Mouse (Mus musculus): ENCODE results near the gene Cpn2. TPM values are rescaled to one million over a fixed set of nuclear protein-coding genes. Genes with fewer than 3 reads are reported as not detected.

Gene Cpn2
- total and polyA plus RNA-seq, 3 experiments, result not detected

- TF ChIP-seq ELF1 (IDR thresholded peaks at IDR 0.05; ENCODE audit: low read depth, low read length), result no peak
Measured at GRCm38 (mm10) chr16:30307306-30307705, 40.0 kb upstream of the Cpn2 start (continued).

GRCm38 (mm10) chr16:30306102-30306501, 38.8 kb upstream of the Cpn2 start:
- H3K79me2 ChIP-seq (replicated peaks; ENCODE audit: control insufficient read depth, extremely low read depth, insufficient read depth, poor library complexity, severe bottlenecking), result no peaks in the 10 kb centered on the region
- peaks cover 4 to 16% of the 10 kb centered on the region in 2 experiments for H3K4me1 ChIP-seq (ENCODE audit: control insufficient read depth in 1 of 2, insufficient read depth in 2 of 2)
- no peak for TF ChIP-seq BHLHE40 (IDR thresholded peaks at IDR 0.05; ENCODE audit: low read depth, low read length)
- TF ChIP-seq MXI1 (IDR thresholded peaks at IDR 0.05; ENCODE audit: low read depth, low read length), result no peak
- no peak for TF ChIP-seq ETS1 (conservative IDR thresholded peaks at IDR 0.05; ENCODE audit: low read depth, low read length)
- TF ChIP-seq TBP (conservative IDR thresholded peaks at IDR 0.05; ENCODE audit: low read depth, low read length), result no peak
- no peak for TF ChIP-seq CTCF (conservative IDR thresholded peaks at IDR 0.05 in 1 of 2, IDR thresholded peaks at IDR 0.05 in 1 of 2; ENCODE audit: low read depth in 2 of 2, low read length in 2 of 2)
- no peak for TF ChIP-seq POLR2A (IDR thresholded peaks at IDR 0.05; ENCODE audit: low read depth, low read length)
- no peak for TF ChIP-seq SMC3 (IDR thresholded peaks at IDR 0.05; ENCODE audit: low read depth, low read length)
- TF ChIP-seq ELF1 (IDR thresholded peaks at IDR 0.05; ENCODE audit: low read depth, low read length), result no peak
- TF ChIP-seq USF1 (IDR thresholded peaks at IDR 0.05; ENCODE audit: low read depth, low read length), result no peak
- no peak for TF ChIP-seq KAT2A (IDR thresholded peaks at IDR 0.05; ENCODE audit: insufficient replicate concordance, low read length)
- no peak overlapping the region for H3K4me3 ChIP-seq (replicated peaks in 1 of 3; ENCODE audit: low read depth in 2 of 3, low read length in 2 of 3, poor library complexity in 1 of 3)
- H3K4me2 ChIP-seq (ENCODE audit: insufficient read depth, low read depth, poor library complexity, severe bottlenecking), result no peak overlapping the region
- in situ Hi-C loops (cut with MboI; ENCODE audit: low pct_ligation_motif_present, low pct_unique_long_range_greater_than_20kb, low sequenced_read_pairs) (no loop called here), dilution Hi-C loops (cut with MboI; ENCODE audit: extremely low pct_ligation_motif_present, extremely low pct_unique_long_range_greater_than_20kb, low sequenced_read_pairs) (no loop called here)
- H3K36me3 ChIP-seq (replicated peaks in 1 of 2; ENCODE audit: control insufficient read depth in 1 of 2, insufficient read depth in 1 of 2, low read length in 1 of 2), result peaks cover 2 to 17% of the 10 kb centered on the region in 2 experiments
- H3K9me3 ChIP-seq (replicated peaks; ENCODE audit: low read length), result peaks cover 7% of the 10 kb centered on the region
- no peaks in the 10 kb centered on the region for H3K27me3 ChIP-seq (replicated peaks)
- no peak overlapping the region for H3K9ac ChIP-seq (ENCODE audit: insufficient read depth, low read depth)
- DNase-seq (ENCODE audit: extremely low read depth), result no peak
- no peak overlapping the region for H3K27ac ChIP-seq (ENCODE audit: insufficient read depth, low read depth)

GRCm38 (mm10) chr16:30304236-30304635, 36.9 kb upstream of the Cpn2 start:
- Histone ChIP-seq H3K27ac (ENCODE audit: insufficient read depth, low read depth) (no peak overlapping the region), H3K9ac (ENCODE audit: insufficient read depth, low read depth) (no peak overlapping the region), H3K4me3 (replicated peaks in 1 of 3; ENCODE audit: low read depth in 2 of 3, low read length in 2 of 3, poor library complexity in 1 of 3) (no peak overlapping the region), H3K27me3 (replicated peaks) (peaks cover 5% of the 10 kb centered on the region), H3K9me3 (replicated peaks; ENCODE audit: low read length) (peaks cover 7% of the 10 kb centered on the region), H3K36me3 (replicated peaks in 1 of 2; ENCODE audit: control insufficient read depth in 1 of 2, insufficient read depth in 1 of 2, low read length in 1 of 2) (peaks cover 0 to 11% of the 10 kb centered on the region in 2 experiments), H3K4me2 (ENCODE audit: insufficient read depth, low read depth, poor library complexity, severe bottlenecking) (no peak overlapping the region), H3K4me1 (ENCODE audit: control insufficient read depth in 1 of 2, insufficient read depth in 2 of 2) (peaks cover 4 to 16% of the 10 kb centered on the region in 2 experiments), H3K79me2 (replicated peaks; ENCODE audit: control insufficient read depth, extremely low read depth, insufficient read depth, poor library complexity, severe bottlenecking) (no peaks in the 10 kb centered on the region)
- in situ Hi-C loops (cut with MboI; ENCODE audit: low pct_ligation_motif_present, low pct_unique_long_range_greater_than_20kb, low sequenced_read_pairs), result loop anchor here (5.0 kb wide), 1 partner anchor 37 kb away; the partner anchor contains the start of gene Cpn2
- dilution Hi-C loops (cut with MboI; ENCODE audit: extremely low pct_ligation_motif_present, extremely low pct_unique_long_range_greater_than_20kb, low sequenced_read_pairs), result no loop called here
- peak; percentile 25 for DNase-seq (ENCODE audit: extremely low read depth)
- TF ChIP-seq RCOR1 (conservative IDR thresholded peaks at IDR 0.05; ENCODE audit: low read depth, low read length) (no peak), MAFK (IDR thresholded peaks at IDR 0.05; ENCODE audit: insufficient replicate concordance, low read length) (no peak), MEF2A (IDR thresholded peaks at IDR 0.05; ENCODE audit: borderline replicate concordance, low read depth, low read length) (0 out of 2 replicates have a peak, but pooled peaks have one; percentile 9)
